Mouse (Mus musculus) liver, adult 2 months (tissue): ENCODE measurements around the gene Ppp1r21.

ENCODE experiments used
- CTCF ChIP-seq: fragments of 200-500 bp; IDR thresholded peaks from 2 replicates; pipeline ENCODE4 v1.5.1; 2011; ENCODE audit warnings: low read depth, low read length, control low read depth
- POLR2A ChIP-seq: fragments of 200-500 bp; IDR thresholded peaks from 2 replicates; pipeline ENCODE4 v1.6.1; 2011; ENCODE audit warnings: low read length, control low read depth; ENCODE audit not compliant: insufficient read depth; ENCODE audit errors: extremely low read depth

DNA sequence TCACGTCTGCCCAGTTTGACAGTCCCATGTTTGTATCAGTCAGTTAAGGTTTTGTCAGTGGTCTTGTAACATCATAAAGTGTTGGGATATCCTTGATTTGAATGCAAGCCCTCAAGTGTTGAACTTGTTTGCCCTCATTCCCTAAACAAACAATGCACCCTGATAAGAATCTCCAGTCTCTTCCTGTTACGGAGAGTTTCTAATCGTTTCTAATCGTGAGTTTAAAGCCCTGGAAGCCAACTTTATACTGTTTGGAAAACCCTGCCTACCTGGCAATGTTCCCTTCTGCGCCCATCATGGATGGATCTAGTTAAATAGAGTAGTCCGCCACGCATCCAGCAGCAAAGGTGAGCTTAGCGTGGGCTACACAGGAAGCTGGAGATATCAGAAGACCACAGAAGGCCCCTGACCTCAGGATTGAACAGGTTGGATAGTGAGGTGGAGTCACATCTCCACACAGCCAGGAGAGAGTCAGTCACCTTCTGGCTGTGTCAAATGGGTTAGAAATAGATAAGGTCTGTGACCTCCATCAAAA, 70.6 kb downstream of the Ppp1r21 start:
- no peak for TF ChIP-seq CTCF
- TF ChIP-seq POLR2A: no peak
